Mouse (Mus musculus) ES-E14 (cell line): ENCODE measurements at regions not wholly inside any gene's neighbourhood (a gene's known extent, or its start where the extent isn't known, plus 50 kb on each side); places are given as distances from the start of the nearest gene placed in this dataset.

ENCODE experiments used
- CHD2 ChIP-seq: IDR thresholded peaks from 2 replicates; pipeline ENCODE4 v1.6.1; 2014; ENCODE audit warnings: mild to moderate bottlenecking, low read depth, low read length, inconsistent platforms
- HCFC1 ChIP-seq: IDR thresholded peaks from 2 replicates; pipeline ENCODE4 v1.6.1; 2012; ENCODE audit warnings: low read length, inconsistent platforms, borderline replicate concordance; ENCODE audit not compliant: insufficient read depth
- MAFK ChIP-seq: IDR thresholded peaks from 2 replicates; pipeline ENCODE4 v1.6.1; 2014; ENCODE audit warnings: mild to moderate bottlenecking, low read depth, low read length, inconsistent platforms; ENCODE audit not compliant: insufficient read depth
- ZC3H11A ChIP-seq: IDR thresholded peaks from 2 replicates; pipeline ENCODE4 v1.6.1; 2012; ENCODE audit warnings: low read depth, mild to moderate bottlenecking, inconsistent platforms, low read length, borderline replicate concordance
- ZNF384 ChIP-seq: IDR thresholded peaks from 2 replicates; pipeline ENCODE4 v1.6.1; 2012; ENCODE audit warnings: low read depth, low read length, inconsistent platforms

DNA sequence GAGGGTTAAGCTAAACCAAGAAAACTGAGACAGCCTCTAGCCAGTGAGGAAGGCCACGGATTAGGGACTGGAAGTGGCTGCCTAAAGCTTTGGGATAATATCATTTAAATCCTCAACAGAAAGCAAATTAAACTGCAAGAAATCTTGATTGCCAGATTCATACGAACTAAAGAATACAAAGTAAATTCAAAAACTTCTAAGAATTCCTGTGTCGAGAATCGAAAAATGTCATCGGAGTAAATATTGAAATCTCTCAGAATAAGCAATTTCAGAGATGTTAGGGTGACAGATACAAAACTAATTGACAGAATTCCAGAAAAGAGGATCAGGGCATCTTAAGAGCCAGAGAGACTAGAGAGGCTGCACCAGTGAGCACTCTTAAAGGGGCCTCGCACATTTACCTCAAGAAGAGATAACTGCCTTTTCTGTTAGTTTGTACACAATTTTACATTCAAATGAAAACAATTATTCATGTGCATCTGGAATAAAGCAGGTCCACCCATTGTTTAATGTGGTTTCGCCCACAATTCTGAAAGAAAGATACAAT is 388.5 kb upstream of the 1700008P02Rik start:
- no peak for TF ChIP-seq ZC3H11A
- no peak for TF ChIP-seq MAFK
- TF ChIP-seq HCFC1: no peak
- no peak for TF ChIP-seq ZNF384
- TF ChIP-seq CHD2: no peak
